Mouse (Mus musculus): ENCODE measurements around the gene Tbc1d2.
"Not testable (repeated sequence)": the region's sequence is repeated elsewhere in the genome, so short reads cannot be mapped to it uniquely, and the experiment has no call there.

The Tbc1d2 gene

DNA sequence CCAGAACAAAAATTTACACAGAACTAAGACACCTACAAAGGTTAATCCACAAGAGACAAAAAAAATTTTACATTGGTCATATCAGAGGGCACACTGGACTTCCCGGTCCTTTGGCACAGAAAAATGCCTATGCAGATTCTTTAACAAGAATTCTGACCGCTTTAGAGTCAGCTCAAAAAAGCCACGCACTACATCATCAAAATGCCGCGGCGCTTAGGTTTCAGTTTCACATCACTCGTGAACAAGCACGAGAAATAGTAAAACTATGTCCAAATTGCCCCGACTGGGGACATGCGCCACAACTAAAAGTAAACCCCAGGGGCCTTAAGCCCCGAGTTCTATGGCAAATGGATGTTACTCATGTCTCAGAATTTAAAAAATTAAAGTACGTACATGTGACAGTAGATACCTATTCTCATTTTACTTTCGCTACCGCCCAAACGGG is 69.2 kb downstream of the Tbc1d2 start:
- not testable (repeated sequence) for DNase-seq (ENCODE audit: low read depth)

DNA sequence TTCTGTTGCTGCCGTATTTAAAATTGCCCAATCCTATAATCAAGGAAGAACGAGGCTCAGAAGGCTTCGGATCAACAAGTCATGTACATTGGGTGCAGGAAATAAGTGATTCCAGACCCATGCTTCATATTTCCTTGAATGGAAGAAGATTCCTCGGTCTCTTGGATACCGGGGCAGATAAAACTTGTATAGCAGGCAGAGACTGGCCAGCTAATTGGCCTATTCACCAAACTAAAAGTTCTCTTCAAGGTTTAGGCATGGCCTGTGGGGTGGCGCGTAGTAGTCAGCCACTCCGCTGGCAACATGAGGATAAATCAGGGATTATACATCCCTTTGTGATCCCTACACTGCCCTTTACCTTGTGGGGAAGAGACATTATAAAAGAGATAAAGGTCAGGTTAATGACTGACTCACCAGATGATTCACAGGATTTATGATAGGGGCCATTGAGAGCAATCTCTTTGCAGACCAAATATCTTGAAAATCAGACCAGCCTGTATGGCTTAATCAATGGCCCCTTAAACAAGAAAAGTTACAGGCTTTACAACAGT is 71.1 kb downstream of the Tbc1d2 start:
- not testable (repeated sequence) for DNase-seq (ENCODE audit: low read depth)

DNA sequence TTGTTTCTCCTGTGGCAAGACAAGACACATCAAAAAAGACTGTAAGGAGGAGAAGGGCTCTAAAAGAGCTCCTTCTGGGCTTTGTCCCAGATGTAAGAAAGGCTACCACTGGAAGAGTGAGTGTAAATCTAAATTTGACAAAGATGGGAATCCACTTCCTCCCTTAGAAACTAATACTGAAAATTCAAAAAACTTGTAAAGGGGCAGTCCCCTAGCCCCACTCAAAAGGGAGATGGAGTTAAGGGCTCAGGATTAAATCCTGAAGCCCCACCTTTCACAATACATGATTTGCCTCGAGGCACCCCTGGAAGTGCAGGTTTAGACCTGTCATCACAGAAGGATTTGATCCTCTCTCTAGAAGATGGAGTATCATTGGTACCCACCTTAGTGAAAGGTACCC is 71.8 kb downstream of the Tbc1d2 start:
- no peak for DNase-seq (ENCODE audit: low read depth)

DNA sequence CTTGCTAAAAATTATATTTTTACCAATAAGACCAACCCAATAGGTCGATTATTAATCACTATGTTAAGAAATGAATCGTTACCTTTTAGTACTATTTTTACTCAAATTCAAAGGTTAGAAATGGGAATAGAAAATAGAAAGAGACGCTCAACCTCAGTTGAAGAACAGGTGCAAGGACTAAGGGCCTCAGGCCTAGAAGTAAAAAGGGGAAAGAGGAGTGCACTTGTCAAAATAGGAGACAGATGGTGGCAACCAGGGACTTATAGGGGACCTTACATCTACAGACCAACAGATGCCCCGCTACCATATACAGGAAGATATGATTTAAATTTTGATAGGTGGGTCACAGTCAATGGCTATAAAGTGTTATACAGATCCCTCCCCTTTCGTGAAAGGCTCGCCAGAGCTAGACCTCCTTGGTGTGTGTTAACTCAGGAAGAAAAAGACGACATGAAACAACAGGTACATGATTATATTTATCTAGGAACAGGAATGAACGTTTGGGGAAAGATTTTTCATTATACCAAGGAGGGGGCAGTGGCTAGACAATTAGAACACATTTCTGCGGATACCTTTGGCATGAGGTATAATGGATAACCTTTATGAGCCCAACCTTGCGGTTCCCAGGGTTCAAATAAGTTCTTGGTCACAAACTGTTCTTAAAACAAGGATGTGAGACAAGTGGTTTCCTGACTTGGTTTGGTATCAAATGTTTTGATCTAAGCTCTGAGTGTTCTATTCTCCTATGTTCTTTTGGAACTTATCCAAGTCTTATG is 74.3 kb downstream of the Tbc1d2 start:
- not testable (repeated sequence) for DNase-seq (ENCODE audit: low read depth)

DNA sequence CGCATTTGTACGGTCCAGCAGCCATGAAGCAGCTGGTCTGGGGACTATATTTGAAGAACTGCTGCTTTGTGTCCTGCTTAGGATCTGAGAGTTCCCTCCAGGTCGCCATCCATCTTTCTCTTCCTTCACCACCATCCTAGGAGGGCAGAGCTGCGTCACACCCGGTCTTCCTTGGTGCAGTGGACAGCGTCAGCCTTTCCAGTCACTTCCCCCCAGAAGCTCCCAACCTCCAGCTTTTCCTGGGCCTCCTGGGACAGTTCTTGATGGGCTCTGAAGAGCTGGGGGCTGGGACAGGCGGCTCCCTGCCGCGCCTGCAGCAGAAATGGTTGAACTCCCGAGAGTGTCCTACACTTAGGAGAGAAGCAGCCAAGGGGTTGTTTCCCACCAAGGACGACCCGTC is 75.2 kb downstream of the Tbc1d2 start:
- DNase-seq (ENCODE audit: low read depth): no peak

DNA sequence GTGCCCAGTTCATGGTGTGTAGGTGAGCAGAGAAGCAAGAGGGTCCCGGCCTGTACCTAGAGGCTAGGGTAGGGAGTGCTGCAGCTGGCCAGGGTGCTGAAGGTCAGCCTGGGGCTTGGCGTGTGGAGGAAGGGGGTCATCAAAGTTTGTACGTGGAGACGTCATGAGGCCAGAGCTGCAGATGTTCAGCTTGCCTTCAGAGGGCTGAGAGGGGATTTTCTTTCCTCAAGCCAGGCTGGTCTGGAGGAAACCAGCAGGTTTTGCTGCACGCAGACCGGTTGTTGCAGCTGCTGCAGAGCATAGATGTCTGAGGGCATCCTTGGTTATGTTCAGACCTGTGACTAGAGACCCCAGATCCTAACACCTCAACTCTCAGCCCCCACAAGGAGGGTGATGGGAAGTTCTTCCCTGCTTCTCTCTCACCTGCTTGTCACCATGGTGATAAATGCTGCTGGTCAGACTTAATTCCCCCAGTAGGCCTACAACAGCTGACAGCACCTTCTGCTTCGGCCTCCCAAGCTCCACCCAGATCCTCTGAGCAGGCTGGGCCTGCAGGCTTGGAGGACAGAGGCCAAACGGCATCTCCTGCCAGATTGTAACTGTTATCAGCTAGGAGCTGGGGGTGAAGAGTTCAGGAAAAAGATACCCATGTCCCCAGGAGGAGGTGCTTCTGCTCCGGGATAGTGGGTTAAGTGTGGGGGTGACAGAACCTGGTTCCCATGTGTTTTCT is 75.8 kb downstream of the Tbc1d2 start:
- DNase-seq (ENCODE audit: low read depth): no peak

DNA sequence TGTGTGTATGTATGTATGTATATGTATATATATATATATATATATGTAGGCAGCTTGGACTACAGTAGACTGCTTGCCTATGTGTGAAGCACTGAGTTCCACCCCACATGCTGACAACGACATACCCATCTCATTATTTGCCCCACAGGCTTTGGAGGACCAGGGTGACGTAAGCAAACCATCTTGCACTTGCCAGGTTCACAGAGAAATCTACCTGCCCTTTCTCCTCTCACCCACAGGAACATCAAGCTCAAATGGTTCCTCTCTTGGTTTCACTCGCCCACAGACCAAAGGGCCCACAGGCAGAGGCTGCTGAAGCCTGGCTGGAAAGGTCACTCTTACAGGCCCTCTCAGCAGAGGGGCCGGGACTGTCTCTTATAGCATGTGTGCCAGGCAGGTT is 77.4 kb downstream of the Tbc1d2 start:
- DNase-seq (ENCODE audit: low read depth): no peak

DNA sequence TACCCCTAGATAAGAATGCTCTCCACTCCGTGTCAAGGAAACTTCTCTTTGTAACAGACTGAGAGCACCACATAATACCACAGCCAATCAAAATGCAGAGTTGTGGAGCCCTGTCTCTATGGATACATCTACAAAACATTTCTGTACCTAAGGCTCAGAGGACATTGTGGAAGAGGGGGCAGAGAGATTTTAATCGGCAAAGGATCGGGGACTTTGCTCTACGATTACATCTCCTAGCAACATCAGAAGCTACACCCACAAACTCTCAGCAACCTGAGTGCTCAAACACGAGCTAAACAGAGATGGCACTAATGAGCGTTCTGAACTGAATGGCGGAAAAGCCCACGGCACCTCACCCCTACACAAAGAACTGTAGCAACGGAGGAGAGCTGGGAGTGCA is 78.3 kb downstream of the Tbc1d2 start:
- no peak for DNase-seq (ENCODE audit: low read depth)

DNA sequence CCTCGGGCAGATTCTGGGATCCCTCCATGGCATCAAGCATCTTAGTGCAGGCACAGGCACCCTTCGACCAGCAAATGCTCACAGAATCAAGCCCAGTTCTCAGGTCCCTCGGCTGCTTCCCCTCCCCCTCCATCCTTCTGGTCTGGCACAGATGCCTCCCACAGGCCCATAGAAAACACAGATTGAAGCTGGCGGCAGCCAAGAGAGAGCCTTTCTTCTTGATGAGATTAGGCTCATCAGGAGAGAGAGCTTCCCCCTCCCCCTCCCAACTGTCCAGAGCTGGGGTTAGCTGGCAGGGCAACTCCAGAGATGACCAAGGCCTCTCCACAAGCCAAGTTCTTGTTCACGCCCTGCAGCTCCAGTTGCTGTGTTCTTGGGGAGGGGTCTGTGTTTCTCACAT is 80.3 kb downstream of the Tbc1d2 start:
- no peak for DNase-seq (ENCODE audit: low read depth)

DNA sequence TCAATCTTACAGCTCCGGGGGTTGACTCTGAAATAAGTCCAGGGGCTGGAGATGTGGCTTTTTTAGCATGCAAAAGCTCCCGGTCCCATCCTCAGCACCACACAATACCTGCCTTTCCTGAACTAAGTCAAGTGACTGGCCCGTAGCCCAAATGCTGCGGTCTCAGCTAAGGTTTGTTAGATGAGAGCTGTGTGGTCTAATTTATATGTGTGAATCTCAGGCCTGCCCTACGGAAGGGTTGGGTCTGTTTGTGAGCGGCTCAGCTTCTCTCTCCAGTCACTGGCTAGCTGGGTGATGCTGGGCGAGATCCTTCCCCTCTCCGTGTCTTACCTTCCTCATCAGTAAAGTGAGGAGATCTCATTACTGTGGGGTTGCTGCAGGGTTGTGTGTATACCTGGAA is 81.8 kb downstream of the Tbc1d2 start:
- DNase-seq (ENCODE audit: low read depth): no peak

DNA sequence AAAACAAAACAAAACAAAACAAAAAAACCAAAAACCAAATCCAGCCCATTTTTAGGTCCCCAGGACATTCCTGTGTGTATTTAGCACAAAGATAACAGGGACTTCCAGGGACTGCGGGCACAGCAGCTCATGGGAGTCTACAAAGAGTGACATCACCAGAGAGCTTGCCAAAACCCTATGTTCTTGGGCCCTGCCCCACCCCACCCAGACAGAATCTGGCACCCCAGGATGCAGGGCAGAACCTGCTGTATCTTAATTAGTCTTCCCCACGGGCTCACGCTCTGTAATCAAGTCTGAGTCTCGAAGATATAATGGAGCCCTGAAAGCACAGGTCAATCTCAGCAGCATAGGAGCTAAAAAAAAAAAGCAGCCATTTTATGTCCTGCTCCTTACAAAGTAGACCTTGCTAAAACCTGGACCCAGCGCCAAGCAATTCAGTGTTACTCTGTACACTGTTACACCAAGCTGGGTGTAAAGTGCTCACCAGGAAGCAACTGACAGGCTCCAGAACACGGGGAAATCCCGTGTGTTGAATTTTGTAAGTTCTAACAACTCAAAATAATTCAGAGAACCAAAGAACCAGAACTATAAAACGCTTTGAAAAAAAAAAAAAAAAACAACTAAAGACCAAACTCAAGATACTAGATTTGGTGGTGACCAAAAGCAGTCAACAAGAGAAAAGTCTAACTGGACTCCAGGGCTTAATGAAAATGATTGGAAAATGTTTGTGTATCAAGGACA is 82.9 kb downstream of the Tbc1d2 start:
- DNase-seq (ENCODE audit: low read depth): no peak

DNA sequence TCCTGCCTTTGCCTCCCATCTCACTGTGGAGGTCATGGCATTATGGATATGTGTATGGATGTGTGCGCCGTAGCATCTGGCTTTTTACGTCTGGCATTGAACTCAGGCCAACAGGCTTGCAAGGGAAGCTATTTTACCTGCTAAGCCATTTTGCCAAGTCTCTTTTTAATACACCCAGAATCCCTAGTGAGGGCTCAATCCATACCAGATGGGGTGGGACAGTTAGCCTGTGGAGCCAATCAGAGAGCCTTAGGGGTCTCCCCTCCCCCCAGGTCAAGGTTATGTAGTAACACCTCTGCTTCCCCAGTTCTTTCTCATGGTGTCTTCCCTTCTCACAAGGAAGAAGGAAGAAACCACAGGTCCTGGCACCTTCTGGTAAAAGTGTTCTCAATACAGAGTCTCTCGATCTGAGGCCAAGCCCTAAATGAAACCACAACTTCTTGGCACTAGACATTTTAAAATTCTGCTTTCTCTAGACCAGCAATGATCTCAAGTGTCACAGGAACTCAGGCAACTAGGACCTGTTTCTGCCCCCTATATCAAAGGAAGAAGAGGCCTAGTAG is 84.5 kb downstream of the Tbc1d2 start:
- no peak for DNase-seq (ENCODE audit: low read depth)

DNA sequence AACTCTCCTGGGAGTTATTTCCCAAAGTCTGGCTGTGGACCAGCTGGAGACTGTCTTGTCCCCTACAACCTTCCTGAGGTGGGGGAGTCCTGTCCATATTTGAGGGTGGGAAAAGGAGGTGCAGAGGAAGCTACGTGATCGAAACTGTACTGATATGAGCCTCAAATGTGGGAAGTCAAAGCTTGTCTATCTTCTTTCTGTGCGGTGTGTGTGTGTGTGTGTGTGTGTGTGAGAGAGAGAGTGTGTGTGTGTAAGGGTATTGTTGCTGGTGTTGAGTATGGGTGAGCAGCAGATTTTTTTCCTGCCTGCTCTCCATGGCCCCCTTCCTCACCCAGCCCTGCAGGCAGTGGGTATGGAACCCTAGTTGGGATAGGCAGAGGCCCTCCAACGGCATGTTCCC is 85.8 kb downstream of the Tbc1d2 start:
- DNase-seq (ENCODE audit: low read depth): no peak

DNA sequence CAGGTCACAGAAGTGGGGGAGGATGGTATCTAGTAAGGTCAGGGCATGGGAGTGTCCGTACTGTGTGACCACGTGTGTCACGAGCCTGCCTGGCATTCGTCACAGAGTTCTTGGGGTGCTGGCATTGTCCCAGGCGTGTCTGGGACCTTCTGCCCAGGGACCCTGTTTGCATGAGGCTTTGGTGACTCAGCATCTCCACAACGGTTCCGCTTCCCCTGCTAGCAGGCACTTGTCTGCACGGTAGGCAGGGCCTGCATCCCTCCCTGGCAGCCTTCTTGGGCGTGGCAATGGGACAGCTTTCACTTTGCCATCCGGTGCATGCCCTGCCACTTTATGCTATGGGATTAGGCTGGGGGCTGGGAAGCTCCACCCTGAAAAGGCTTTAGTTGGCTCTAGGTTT is 86.2 kb downstream of the Tbc1d2 start:
- no peak for DNase-seq (ENCODE audit: low read depth)

DNA sequence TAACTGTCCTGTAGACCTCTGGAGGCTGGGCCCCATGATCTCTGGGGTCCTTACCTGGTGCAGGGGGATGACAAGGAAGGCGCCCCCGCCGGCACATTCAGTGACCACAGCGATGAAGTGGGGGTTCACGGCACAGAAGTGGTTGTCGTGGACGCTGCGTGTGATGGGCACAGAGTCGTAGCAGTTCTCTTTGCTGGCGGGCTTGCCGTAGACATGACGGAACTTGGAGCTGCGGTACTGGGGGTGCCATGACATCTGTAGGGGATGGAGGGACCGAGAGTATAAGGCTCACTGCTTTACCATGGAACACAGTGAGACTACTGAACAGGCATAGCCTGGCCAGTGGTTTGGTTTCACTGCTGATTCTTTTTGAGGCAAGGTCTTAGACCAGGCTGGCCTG is 87.2 kb downstream of the Tbc1d2 start:
- no peak for DNase-seq (ENCODE audit: low read depth)

DNA sequence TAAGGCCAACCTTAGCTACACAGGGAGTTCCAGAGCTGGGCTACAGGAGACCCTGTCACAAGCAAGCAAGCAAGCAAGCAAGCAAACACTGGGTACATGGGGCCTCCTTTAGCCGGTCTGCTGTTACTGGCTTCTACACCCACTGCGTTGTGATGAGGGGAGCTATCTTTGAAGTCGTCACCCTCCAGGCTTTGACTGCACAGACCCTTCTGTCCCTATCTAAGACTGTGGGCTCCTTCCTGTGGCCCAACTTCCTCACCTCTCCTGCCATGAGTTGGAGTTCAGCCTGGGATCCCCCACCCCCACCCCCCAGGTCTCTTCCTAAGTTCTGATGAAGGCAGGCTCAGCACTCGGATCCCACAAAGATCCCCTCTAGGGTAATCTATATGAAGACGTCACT is 88.0 kb downstream of the Tbc1d2 start:
- DNase-seq (ENCODE audit: low read depth): no peak

DNA sequence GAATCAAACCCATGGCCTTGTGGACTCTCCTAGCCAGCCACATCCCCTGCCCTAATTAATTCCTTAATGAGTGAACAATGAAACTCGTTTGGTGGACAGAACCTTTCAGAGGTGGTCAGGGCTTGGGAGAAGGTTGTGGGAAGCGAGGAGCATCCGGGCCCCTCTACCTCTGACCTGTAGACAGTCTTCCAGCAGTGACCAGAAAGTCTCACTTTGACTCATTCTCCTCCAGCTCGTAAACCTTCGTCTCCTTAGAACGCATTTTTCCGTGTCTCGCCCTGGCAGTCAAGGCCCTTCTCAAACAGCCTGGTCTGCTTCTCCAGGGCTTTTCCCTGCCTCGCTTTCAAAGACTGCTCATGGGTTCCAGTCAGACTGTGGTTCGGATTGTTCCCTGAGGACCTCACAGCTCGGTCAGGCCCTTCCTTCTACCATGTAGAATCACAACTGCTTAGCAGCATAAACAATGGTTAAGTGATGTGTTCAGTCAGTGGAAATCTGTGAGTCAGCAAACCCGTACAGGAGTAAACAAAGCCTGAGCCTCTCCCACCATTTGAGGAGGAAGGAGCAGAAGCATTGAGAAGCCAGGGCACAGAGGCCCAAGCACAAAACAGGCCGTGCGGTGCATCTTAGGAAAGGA is 89.8 kb downstream of the Tbc1d2 start:
- peak; percentile 35 for DNase-seq (ENCODE audit: low read depth)

DNA sequence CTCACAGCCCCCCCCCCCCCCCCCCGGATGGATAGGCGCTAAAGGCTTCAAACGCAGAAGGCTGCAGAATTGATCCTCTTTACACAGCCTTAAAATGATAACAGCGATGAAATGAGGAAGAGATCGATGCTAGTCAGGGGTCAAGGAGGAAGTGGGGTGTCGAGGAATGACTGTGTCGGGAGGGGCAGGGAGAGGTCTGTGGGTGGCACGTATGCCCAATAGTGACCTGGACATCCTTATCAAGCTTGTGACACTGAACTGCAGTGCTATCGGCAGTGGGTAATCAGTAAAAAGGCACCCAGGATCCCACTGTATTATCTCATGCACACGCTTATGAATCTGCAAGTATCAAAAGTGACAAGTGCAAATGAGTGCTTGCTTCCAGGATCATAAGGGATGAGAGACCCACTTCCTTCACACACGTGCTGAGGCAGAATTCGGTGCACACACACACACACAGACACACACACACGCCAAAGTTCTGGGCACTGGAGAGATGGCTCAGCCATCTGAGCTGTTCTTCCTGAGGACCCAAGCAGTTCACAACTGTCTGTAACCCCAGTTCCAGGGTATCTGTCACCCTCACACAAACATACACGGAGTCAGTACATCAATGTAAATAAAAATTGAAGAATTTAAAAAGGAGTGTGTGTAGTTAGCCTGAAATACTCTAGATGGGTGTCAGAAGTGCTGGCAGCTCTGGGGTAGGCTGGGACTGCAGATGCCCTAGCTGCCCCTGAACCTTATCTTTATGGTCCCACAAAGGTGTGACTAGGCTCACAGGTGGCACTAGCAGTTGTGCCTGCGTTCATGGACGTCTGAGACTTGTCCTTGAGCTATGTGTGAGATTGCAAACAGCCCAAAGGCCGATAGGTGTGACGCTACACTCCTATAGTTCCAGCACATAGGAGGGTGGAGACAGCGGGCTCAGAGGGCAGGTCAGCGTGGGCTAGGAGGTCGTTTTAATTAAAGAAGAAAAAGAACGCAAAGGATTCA is 91.0 kb downstream of the Tbc1d2 start:
- no peak for DNase-seq (ENCODE audit: low read depth)

DNA sequence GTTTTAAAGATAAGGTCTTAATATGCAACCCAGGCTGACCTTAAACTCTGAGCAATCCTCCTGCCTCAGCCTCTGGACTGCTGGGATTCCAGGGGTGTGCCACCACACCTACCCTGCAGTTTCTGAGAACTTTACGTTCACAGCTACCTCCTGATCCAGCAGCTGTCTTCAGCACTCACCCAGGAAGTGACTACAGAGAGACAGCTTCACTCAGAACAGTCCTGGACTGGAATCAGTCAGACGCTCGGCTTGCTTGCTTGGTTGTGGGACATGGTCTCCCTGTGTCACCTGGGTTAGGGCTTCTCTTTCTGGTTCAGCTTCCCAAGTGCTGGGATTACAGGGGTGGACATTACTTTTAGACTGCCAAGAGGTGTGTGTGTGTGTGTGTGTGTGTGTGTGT is 93.1 kb downstream of the Tbc1d2 start:
- DNase-seq (ENCODE audit: low read depth): no peak

DNA sequence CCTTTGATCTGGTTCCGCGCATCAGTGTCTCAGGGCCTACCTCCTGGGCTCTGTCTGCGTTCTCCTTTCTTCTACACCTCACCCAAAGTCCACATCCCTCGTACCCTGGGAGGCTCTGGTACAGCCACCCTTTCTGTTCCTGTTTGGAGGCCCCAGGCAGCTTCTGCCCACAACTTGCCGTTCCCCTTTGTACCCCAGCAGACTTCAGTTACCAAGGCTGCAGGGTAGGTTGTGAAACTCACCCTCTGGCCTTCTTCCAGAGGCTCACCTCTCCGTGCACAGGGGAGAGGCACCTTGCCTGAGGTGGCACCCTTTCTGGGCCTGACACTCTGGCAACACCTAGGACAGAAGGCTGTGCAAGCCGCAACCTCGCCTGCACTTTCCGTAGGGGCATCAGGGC is 94.2 kb downstream of the Tbc1d2 start:
- DNase-seq (ENCODE audit: low read depth): no peak

Measured in NIH3T3 (cell line).